Mouse (Mus musculus) ES-E14 (cell line): Measurements from ENCODE around the gene Inpp5f. TPM values are rescaled to one million over a fixed set of nuclear protein-coding genes. Genes with fewer than 3 reads are reported as not detected.
A peak's percentile ranks its signal among the peaks of the same experiment; 100 is the strongest.
"Not testable (repeated sequence)": the region's sequence is repeated elsewhere in the genome, so short reads cannot be mapped to it uniquely, and the experiment has no call there.

Source experiments
- DNase-seq: peaks from one replicate; pipeline ENCODE4 v3.0.0-alpha.2; 2013; ENCODE audit warnings: low read depth, low spot score
- H3K27ac ChIP-seq: 2 replicates; pipeline ENCODE4 v1.5.1; 2012; ENCODE audit warnings: low read depth, mild to moderate bottlenecking, low read length, moderate library complexity, mixed read lengths; ENCODE audit not compliant: poor library complexity, insufficient read depth, severe bottlenecking
- H3K36me3 ChIP-seq: 2 replicates; pipeline ENCODE4 v1.6.1; 2012; ENCODE audit warnings: mild to moderate bottlenecking, low read length, moderate library complexity, mixed read lengths; ENCODE audit not compliant: control insufficient read depth, poor library complexity, insufficient read depth, severe bottlenecking
- H3K4me1 ChIP-seq, 2 experiments: fragments of 150-350 bp in 1 of 2; sonication (generic) in 1 of 2; 2 replicates each; pipeline ENCODE4 v1.6.1; 2012; ENCODE audit warnings: low read length in 2 of 2, mild to moderate bottlenecking in 1 of 2, mixed read lengths in 1 of 2; ENCODE audit not compliant: control insufficient read depth in 2 of 2, insufficient read depth in 2 of 2, poor library complexity in 1 of 2
- H3K4me3 ChIP-seq, 2 experiments: fragments of 150-350 bp in 1 of 2; sonication (generic) in 1 of 2; 2 replicates each; pipeline ENCODE4 v1.5.1; 2012; ENCODE audit warnings: low read length in 2 of 2, low read depth in 1 of 2, mild to moderate bottlenecking in 1 of 2, mixed read lengths in 1 of 2; ENCODE audit not compliant: insufficient read depth in 1 of 2, poor library complexity in 1 of 2, severe bottlenecking in 1 of 2
- H3K9ac ChIP-seq: 2 replicates; pipeline ENCODE4 v1.6.1; 2012; ENCODE audit warnings: low read depth, mild to moderate bottlenecking, low read length, mixed read lengths; ENCODE audit not compliant: poor library complexity, insufficient read depth, severe bottlenecking
- H3K9me3 ChIP-seq: fragments of 150-350 bp; sonication (generic); 2 replicates; pipeline ENCODE4 v1.6.1; 2012; ENCODE audit warnings: low read depth, mild to moderate bottlenecking, low read length; ENCODE audit not compliant: control insufficient read depth, insufficient read depth
- CHD2 ChIP-seq: IDR thresholded peaks from 2 replicates; pipeline ENCODE4 v1.6.1; 2014; ENCODE audit warnings: mild to moderate bottlenecking, low read depth, low read length, inconsistent platforms
- HCFC1 ChIP-seq: IDR thresholded peaks from 2 replicates; pipeline ENCODE4 v1.6.1; 2012; ENCODE audit warnings: low read length, inconsistent platforms, borderline replicate concordance; ENCODE audit not compliant: insufficient read depth
- MAFK ChIP-seq: IDR thresholded peaks from 2 replicates; pipeline ENCODE4 v1.6.1; 2014; ENCODE audit warnings: mild to moderate bottlenecking, low read depth, low read length, inconsistent platforms; ENCODE audit not compliant: insufficient read depth
- ZC3H11A ChIP-seq: IDR thresholded peaks from 2 replicates; pipeline ENCODE4 v1.6.1; 2012; ENCODE audit warnings: low read depth, mild to moderate bottlenecking, inconsistent platforms, low read length, borderline replicate concordance
- ZNF384 ChIP-seq: IDR thresholded peaks from 2 replicates; pipeline ENCODE4 v1.6.1; 2012; ENCODE audit warnings: low read depth, low read length, inconsistent platforms
- in situ Hi-C, 2 experiments: fragments of 600-800 bp; cut with MboI; formaldehyde crosslinking; loops; one replicate each; pipeline ENCODE4 v1.15.1; 2025; ENCODE audit warnings: low sequenced_read_pairs in 2 of 2, inconsistent platforms in 1 of 2; ENCODE audit not compliant: unreplicated experiment in 2 of 2
- total RNA-seq: library from RNA; depleted of rRNA; stranded (reverse); fragments of 300-350 nt; gene quantifications from 2 replicates; pipeline ENCODE4 v1.2.3, GENCODE M21; 2012

The Inpp5f gene
- total RNA-seq, 1 experiment, result 14.7 TPM

DNA sequence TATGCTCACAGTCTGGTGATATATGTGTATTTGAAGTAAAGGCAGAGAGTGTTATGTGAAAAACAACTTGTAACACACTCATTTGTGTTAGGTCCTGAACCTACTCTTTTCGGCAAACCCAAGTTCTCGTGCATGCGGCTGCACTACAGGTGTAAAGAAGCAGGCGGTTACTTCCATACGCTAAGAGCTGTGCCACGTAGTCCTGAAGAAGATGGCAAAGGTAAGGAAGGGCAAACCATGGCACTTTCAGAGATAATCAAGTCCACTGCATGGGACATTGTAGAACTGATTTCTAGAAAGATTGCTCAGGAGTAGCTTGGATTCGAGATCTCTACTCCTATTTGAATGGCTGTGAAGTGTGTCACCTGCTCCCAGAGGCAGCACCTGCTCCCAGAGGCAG is 81.0 kb downstream of the Inpp5f start:
- Histone ChIP-seq H3K27ac (no peak overlapping the region), H3K9ac (no peak overlapping the region), H3K36me3 (peaks cover 19% of the 10 kb centered on the region), H3K4me1 (no peaks in the 10 kb centered on the region), H3K4me3 (no peak overlapping the region), H3K9me3 (no peaks in the 10 kb centered on the region)
- in situ Hi-C loops, result loop anchor here (10.0 to 25.0 kb wide), 2 partner anchors 280 to 317 kb away; partner anchors contain the start of gene Rgs10 (in 1 of the 2)
- TF ChIP-seq ZC3H11A (no peak), ZNF384 (no peak), HCFC1 (no peak), MAFK (no peak), CHD2 (no peak)
- no peak for DNase-seq

DNA sequence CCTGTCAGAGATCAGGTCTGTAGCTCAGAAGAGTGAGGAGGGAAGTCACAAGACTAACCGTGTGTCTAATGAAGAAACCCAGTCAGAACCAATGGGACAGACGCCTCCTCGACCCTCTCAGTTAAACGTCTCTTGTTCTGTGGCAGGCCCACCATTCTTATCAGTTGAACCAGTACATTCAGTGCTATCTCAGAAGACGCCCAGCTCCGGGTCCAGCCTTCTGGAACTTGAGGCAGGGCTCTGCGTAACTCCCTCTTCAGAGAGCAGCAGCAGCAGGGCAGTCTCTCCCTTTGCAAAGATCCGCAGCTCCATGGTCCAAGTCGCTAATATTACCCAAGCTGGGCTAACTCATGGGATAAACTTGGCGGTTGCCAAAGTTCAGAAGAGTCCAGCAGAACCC is 83.7 kb downstream of the Inpp5f start:
- no peak for DNase-seq
- Histone ChIP-seq H3K27ac (no peak overlapping the region), H3K9ac (no peak overlapping the region), H3K36me3 (peaks cover 30% of the 10 kb centered on the region), H3K4me3 (no peak overlapping the region), H3K9me3 (no peaks in the 10 kb centered on the region), H3K4me1 (no peaks in the 10 kb centered on the region)
- TF ChIP-seq CHD2, result no peak
- TF ChIP-seq ZNF384, result no peak
- TF ChIP-seq HCFC1, result no peak
- no peak for TF ChIP-seq MAFK
- no peak for TF ChIP-seq ZC3H11A
- in situ Hi-C loops, result loop anchor here (10.0 to 25.0 kb wide), 2 partner anchors 283 to 320 kb away; partner anchors contain the start of gene Rgs10 (in 1 of the 2)

DNA sequence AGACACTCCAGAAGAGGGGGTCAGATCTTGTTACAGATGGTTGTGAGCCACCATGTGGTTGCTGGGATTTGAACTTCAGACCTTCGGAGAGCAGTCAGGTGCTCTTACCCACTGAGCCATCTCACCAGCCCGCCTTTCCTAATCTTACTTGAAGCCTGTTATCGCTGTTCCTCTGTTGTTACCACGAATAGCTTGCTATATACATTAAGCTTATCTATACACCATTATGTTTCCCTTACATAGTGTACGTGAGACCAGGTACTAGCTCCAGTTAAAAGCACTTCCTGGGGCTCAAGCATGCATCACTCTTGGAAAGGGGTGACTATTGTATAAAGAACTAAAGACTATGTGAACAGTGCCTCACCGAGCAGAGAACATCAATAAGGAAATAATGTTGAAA is 88.8 kb downstream of the Inpp5f start:
- not testable (repeated sequence) for H3K4me1 ChIP-seq, DNase-seq, H3K27ac ChIP-seq, H3K4me3 ChIP-seq, H3K9ac ChIP-seq, H3K9me3 ChIP-seq
- in situ Hi-C loops, result loop anchor here (10.0 to 25.0 kb wide), 2 partner anchors 288 to 325 kb away; partner anchors contain the start of gene Rgs10 (in 1 of the 2)
- peaks cover 52% of the 10 kb centered on the region for H3K36me3 ChIP-seq

DNA sequence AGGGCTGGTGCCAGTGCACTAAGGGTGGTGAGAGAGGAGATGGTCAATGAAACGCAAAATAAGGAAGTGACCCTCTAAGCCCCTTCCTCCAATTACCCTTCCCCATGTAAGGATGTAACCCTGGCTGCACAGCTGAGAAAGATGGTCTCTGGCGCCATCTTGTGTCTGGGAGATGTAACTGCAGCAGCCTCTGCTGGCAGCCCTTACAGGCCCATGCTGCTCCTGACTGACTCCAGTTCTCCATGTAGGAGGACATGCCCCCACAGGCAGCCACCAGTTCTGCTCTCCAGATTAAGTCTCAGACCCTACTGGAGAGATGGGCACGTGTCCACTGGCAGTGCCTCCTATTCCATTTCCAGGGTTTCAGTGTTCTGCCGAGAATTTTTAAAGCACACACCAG is 94.6 kb downstream of the Inpp5f start:
- in situ Hi-C loops, result no loop called here
- H3K36me3 ChIP-seq, result peaks cover 53% of the 10 kb centered on the region
- H3K9me3 ChIP-seq, result no peaks in the 10 kb centered on the region
- no peaks in the 10 kb centered on the region for H3K4me1 ChIP-seq
- no peak overlapping the region for H3K27ac ChIP-seq
- TF ChIP-seq HCFC1 (no peak), ZC3H11A (peak; percentile 84)
- no peak overlapping the region for H3K4me3 ChIP-seq
- DNase-seq, result no peak
- no peak overlapping the region for H3K9ac ChIP-seq

DNA sequence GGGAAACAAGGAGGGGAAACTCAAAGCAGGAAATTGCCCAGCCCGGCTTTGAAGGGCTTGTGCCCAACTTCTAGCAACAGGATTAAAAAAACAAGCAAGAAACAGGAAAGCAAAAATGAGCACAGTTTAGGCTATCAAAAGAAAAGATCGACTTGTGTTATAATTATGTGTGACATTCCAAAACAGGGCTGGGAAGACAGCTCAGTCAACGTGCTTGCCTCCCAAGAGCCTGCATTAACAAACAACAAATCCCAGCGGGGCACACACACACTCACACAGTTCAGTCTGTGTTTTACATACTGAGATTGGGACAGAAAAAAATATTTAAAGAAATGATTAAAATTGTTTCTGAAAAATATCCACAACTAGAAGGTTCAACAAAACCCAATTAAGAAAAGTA is 106.9 kb downstream of the Inpp5f start:
- no peak overlapping the region for H3K9ac ChIP-seq
- in situ Hi-C loops, result no loop called here
- no peaks in the 10 kb centered on the region for H3K9me3 ChIP-seq
- peaks cover 32% of the 10 kb centered on the region for H3K36me3 ChIP-seq
- no peak overlapping the region for H3K4me3 ChIP-seq
- no peaks in the 10 kb centered on the region for H3K4me1 ChIP-seq
- DNase-seq, result no peak
- H3K27ac ChIP-seq, result no peak overlapping the region
- TF ChIP-seq ZC3H11A (no peak), MAFK (no peak), HCFC1 (no peak), ZNF384 (no peak), CHD2 (no peak)
